Mouse (Mus musculus) activated CD4-positive, CD25-positive, alpha-beta regulatory T cell (primary cell): ENCODE measurements around the gene Cpb1. TPM values are rescaled to one million over a fixed set of nuclear protein-coding genes. Genes with fewer than 3 reads are reported as not detected.

ENCODE experiments used
- polyA plus RNA-seq, 2 experiments: library from polyadenylated mRNA; unstranded; fragments of 100-300 nt; shearing (Covaris generic); gene quantifications; one replicate each; pipeline ENCODE4 v1.2.1; 2017

Gene Cpb1
- polyA plus RNA-seq = not detected

GRCm38 (mm10) chr3:20275633-20276032, at the start of gene Cpb1:
TSS of gene Cpb1 (minus strand) at chr3:20275733.

GRCm38 (mm10) chr3:20242050-20242449, 33.5 kb downstream of the Cpb1 start, which contains the start of gene Cpa3:
TSS of gene Cpa3 (minus strand) at chr3:20242181.

Other genes starting within 250 kb of the Cpb1 start
- gene Hps3, start 240.4 kb downstream of the Cpb1 start, polyA plus RNA-seq = 10 to 100 TPM; 34.4 to 45.6 TPM
- 10 to 100 TPM; 49.8 to 64.5 TPM for gene Hltf, start 217.9 kb downstream of the Cpb1 start, polyA plus RNA-seq
- 10 to 100 TPM; 51.6 to 66.3 TPM for gene Gyg, start 120.4 kb downstream of the Cpb1 start, polyA plus RNA-seq
- under 1 TPM; 0.27 to 0.51 TPM for gene Cpa3, start 33.6 kb downstream of the Cpb1 start, polyA plus RNA-seq
- gene Agtr1b, start 91.4 kb upstream of the Cpb1 start, polyA plus RNA-seq = not detected